Mouse (Mus musculus) C2C12 (cell line): Measurements from ENCODE around the gene Cd3e.

Experiments
- CTCF ChIP-seq: IDR thresholded peaks from one replicate; pipeline ENCODE4 v1.5.1; 2011; ENCODE audit not compliant: control insufficient read depth, insufficient read depth, insufficient read length
- MAX ChIP-seq: IDR thresholded peaks from one replicate; pipeline ENCODE4 v1.6.1; 2011; ENCODE audit warnings: mild to moderate bottlenecking, control low read depth
- MYOD1 ChIP-seq: IDR thresholded peaks from one replicate; pipeline ENCODE4 v1.6.1; 2011; ENCODE audit warnings: low read depth; ENCODE audit not compliant: control insufficient read depth, insufficient read length
- MYOG ChIP-seq: IDR thresholded peaks from one replicate; pipeline ENCODE4 v1.6.1; 2011; ENCODE audit not compliant: control insufficient read depth, insufficient read length; ENCODE audit errors: extremely low read depth
- USF1 ChIP-seq: IDR thresholded peaks from one replicate; pipeline ENCODE4 v1.6.1; 2011; ENCODE audit warnings: low read depth, mild to moderate bottlenecking, control low read depth, moderate library complexity

- TF ChIP-seq MAX (no peak), CTCF (no peak), USF1 (no peak), MYOG (no peak), MYOD1 (no peak)
Observed at GRCm38 (mm10) chr9:45010461-45010860, 1.0 kb upstream of the Cd3e start.
